Comparison of ENCODE assay signal across 26 mouse cellular contexts in genomic region chr9:99141618-99142017, GRCm38 (mm10). TPM values are rescaled to one million over a fixed set of nuclear protein-coding genes. Genes with fewer than 3 reads are reported as not detected.
DNase-seq lines count a peak whose midpoint lies in the region; ATAC-seq and TF ChIP-seq lines count a peak whose summit lies in the region.
"Had no signal": no experiment of that assay in that cellular context is flagged by ENCODE, and none has a peak within 500 bp of the region (broad histone marks: within the 10 kb centered on the region; RNA-seq: fewer than 3 reads in every experiment).

No protein-coding gene starts in this region.

- WGBS in heart, embryonic 10.5 days = 31% methylated on average over 8 of the region's 8 CpGs
- 43% methylated on average over 8 of the region's 8 CpGs for WGBS in liver, embryonic 11.5 days
- WGBS in liver, embryonic 14.5 days (ENCODE audit: insufficient replicate concordance) = 14% methylated on average over 8 of the region's 8 CpGs
- WGBS in midbrain, embryonic 11.5 days = 90% methylated on average over 8 of the region's 8 CpGs

- no peak for DNase-seq in heart, embryonic 10.5 days (ENCODE audit: low spot score)
- DNase-seq in heart, adult 9 months (ENCODE audit: low spot score in 2 of 2) = no peak
- DNase-seq in liver, embryonic 11.5 days (ENCODE audit: low spot score) = no peak
- no peak for DNase-seq in liver
- peak; percentile 47 to 70 (median 59) for DNase-seq in liver, embryonic 14.5 days (ENCODE audit: low read depth in 3 of 3, low spot score in 3 of 3)
- DNase-seq in kidney, adult 8-10 months = no peak
- no peak for DNase-seq in ovary, postnatal 36 days (ENCODE audit: low spot score)
- DNase-seq in midbrain, embryonic 11.5 days (ENCODE audit: low spot score, missing footprints) = no peak
- DNase-seq: adrenal gland, adult 2 months; cerebellum, adult 18-20 months; cerebellum, postnatal 25 days; embryo, embryonic 11 days; gastrocnemius, postnatal 25 days; heart, adult 2 months; layer of hippocampus, postnatal 36 days; lung, adult 2 months; lung, postnatal 14 days; thymus, adult 2 months; thymus, postnatal 4 days had no signal

- H3K4me3 ChIP-seq in heart, embryonic 10.5 days = no peak overlapping the region
- peak overlapping the region; percentile 88 for H3K4me3 ChIP-seq in liver, embryonic 11.5 days (ENCODE audit: low read depth, low read length)
- peak overlapping the region in 1 of 2 experiments; percentile 94; a peak in 1 of 4 replicates for H3K4me3 ChIP-seq in liver, embryonic 14.5 days (ENCODE audit: insufficient read depth in 1 of 2, low read depth in 2 of 2, low read length in 2 of 2)
- no peak overlapping the region for H3K4me3 ChIP-seq in midbrain, embryonic 11.5 days (ENCODE audit: low read depth, low read length)
- H3K4me3 ChIP-seq: limb, embryonic 12.5 days had no signal

- ATAC-seq in liver, embryonic 11.5 days (replicated peaks; ENCODE audit: low FRiP score) = peak; percentile 74
- ATAC-seq in liver, embryonic 14.5 days (ENCODE audit: insufficient read depth) = peak; percentile 45
- ATAC-seq in midbrain, embryonic 11.5 days (ENCODE audit: low FRiP score) = no peak
- ATAC-seq: forebrain, embryonic 16.5 days; hindbrain, embryonic 16.5 days; intestine, embryonic 16.5 days had no signal

- H3K4me2 ChIP-seq in liver, embryonic 11.5 days = peak overlapping the region; percentile 83
- H3K4me2 ChIP-seq in liver, embryonic 14.5 days (ENCODE audit: low read depth) = peak overlapping the region; percentile 97
- no peak overlapping the region for H3K4me2 ChIP-seq in midbrain, embryonic 11.5 days

- H3K4me1 ChIP-seq in heart, embryonic 10.5 days = peaks cover 36% of the 10 kb centered on the region
- H3K4me1 ChIP-seq in liver, embryonic 11.5 days (replicated peaks; ENCODE audit: control insufficient read depth, insufficient read depth, low read length) = peaks cover 28% of the 10 kb centered on the region
- H3K4me1 ChIP-seq in liver, embryonic 14.5 days (replicated peaks; ENCODE audit: control insufficient read depth in 2 of 2, insufficient read depth in 2 of 2, low read length in 1 of 2) = peaks cover 27 to 30% of the 10 kb centered on the region in 2 experiments
- H3K4me1 ChIP-seq in midbrain, embryonic 11.5 days (ENCODE audit: control insufficient read depth, insufficient read depth, low read length) = peaks cover 6% of the 10 kb centered on the region; the same call in 1 of the 2 replicates

- H3K27ac ChIP-seq in heart, embryonic 10.5 days = peak overlapping the region; percentile 1; the same call in 1 of the 2 replicates
- peak overlapping the region; percentile 89 for H3K27ac ChIP-seq in liver, embryonic 11.5 days (ENCODE audit: low read depth, low read length)
- H3K27ac ChIP-seq in liver, embryonic 14.5 days = peak overlapping the region; percentile 80
- H3K27ac ChIP-seq in midbrain, embryonic 11.5 days (ENCODE audit: low read depth, low read length) = no peak overlapping the region
- H3K27ac ChIP-seq: embryonic facial prominence, embryonic 13.5 days; hindbrain, embryonic 10.5 days; limb, embryonic 12.5 days; stomach, postnatal 0 days had no signal

- H3K9ac ChIP-seq in liver, embryonic 11.5 days (ENCODE audit: low read depth, low read length) = peak overlapping the region; percentile 88
- peak overlapping the region; percentile 82 for H3K9ac ChIP-seq in liver, embryonic 14.5 days (replicated peaks)
- no peak overlapping the region for H3K9ac ChIP-seq in midbrain, embryonic 11.5 days (ENCODE audit: low read length)
- H3K9ac ChIP-seq: embryonic facial prominence, embryonic 13.5 days; limb, embryonic 12.5 days had no signal

- no peaks in the 10 kb centered on the region for H3K9me3 ChIP-seq in heart, embryonic 10.5 days
- H3K9me3 ChIP-seq in liver, embryonic 11.5 days (ENCODE audit: control insufficient read depth, low read length) = no peaks in the 10 kb centered on the region
- no peaks in the 10 kb centered on the region for H3K9me3 ChIP-seq in liver, embryonic 14.5 days (ENCODE audit: control insufficient read depth, low read length)
- H3K9me3 ChIP-seq in midbrain, embryonic 11.5 days (ENCODE audit: control insufficient read depth, low read length) = no peaks in the 10 kb centered on the region
- H3K9me3 ChIP-seq: embryonic facial prominence, embryonic 13.5 days; hindbrain, embryonic 10.5 days; limb, embryonic 12.5 days had no signal

- TF ChIP-seq CTCF in liver, embryonic 14.5 days (IDR thresholded peaks at IDR 0.05; ENCODE audit: low read depth) = no peak

- H3K36me3 ChIP-seq in heart, embryonic 10.5 days = no peaks in the 10 kb centered on the region
- no peaks in the 10 kb centered on the region for H3K36me3 ChIP-seq in liver, embryonic 11.5 days (ENCODE audit: control insufficient read depth, insufficient read depth, low read length)
- no peaks in the 10 kb centered on the region for H3K36me3 ChIP-seq in liver, embryonic 14.5 days (replicated peaks; ENCODE audit: control insufficient read depth, insufficient read depth, low read depth)
- H3K36me3 ChIP-seq in midbrain, embryonic 11.5 days (ENCODE audit: control insufficient read depth, insufficient read depth, low read length) = no peaks in the 10 kb centered on the region
- H3K36me3 ChIP-seq: embryonic facial prominence, embryonic 13.5 days; hindbrain, embryonic 10.5 days; limb, embryonic 12.5 days had no signal

- H3K27me3 ChIP-seq in heart, embryonic 10.5 days (ENCODE audit: insufficient read depth, poor library complexity, severe bottlenecking) = no peaks in the 10 kb centered on the region
- H3K27me3 ChIP-seq in liver, embryonic 11.5 days (replicated peaks; ENCODE audit: control insufficient read depth, insufficient read depth, low read length) = no peaks in the 10 kb centered on the region
- no peaks in the 10 kb centered on the region for H3K27me3 ChIP-seq in liver, embryonic 14.5 days (ENCODE audit: control insufficient read depth, insufficient read depth, low read length)
- peaks cover 2% of the 10 kb centered on the region; the same call in 1 of the 2 replicates for H3K27me3 ChIP-seq in midbrain, embryonic 11.5 days (ENCODE audit: control insufficient read depth, insufficient read depth, low read length)

- TF ChIP-seq EP300 in liver, embryonic 14.5 days (IDR thresholded peaks at IDR 0.05; ENCODE audit: low read depth) = peak; percentile 88

RNA-seq across cellular contexts. Expression of gene Pik3cb, which starts 1.2 kb away (rescaled TPM):
- polyA plus RNA-seq in heart, embryonic 10.5 days (2016; fragmentation: Nextera tagmentation; extraction: Ambion mirVana) = 2.0 and 2.4 TPM in 2 replicates
- 2.9 and 3.5 TPM in 2 replicates for polyA plus RNA-seq in liver, embryonic 11.5 days (2014; fragmentation: Nextera tagmentation; extraction: Ambion mirVana)
- polyA plus RNA-seq in liver, embryonic 14.5 days (2012; rRNA removed) = 3.0 and 4.3 TPM in 2 replicates
- 1.8 and 2.3 TPM in 2 replicates for polyA plus RNA-seq in liver, embryonic 14.5 days (2014; fragmentation: Nextera tagmentation; extraction: Ambion mirVana)
- 1.1 and 1.4 TPM in 2 replicates for polyA plus RNA-seq in midbrain, embryonic 11.5 days (2014; fragmentation: Nextera tagmentation; extraction: Ambion mirVana)

Comparison
In these comparisons a context has a peak if more than half of its experiments do, and no peak if none do; other contexts are left out.
1. DNase-seq: peak in liver, embryonic 14.5 days (3 of 3); none in heart, embryonic 10.5 days (single experiment), heart, adult 9 months (0 of 2), liver, embryonic 11.5 days (single experiment), liver (single experiment), kidney, adult 8-10 months (0 of 2), ovary, postnatal 36 days (single experiment) and midbrain, embryonic 11.5 days (single experiment).